Mouse (Mus musculus) layer of hippocampus, adult 11-12 months (tissue): Measurements from ENCODE around the gene Smchd1.
"Not testable (repeated sequence)": the region's sequence is repeated elsewhere in the genome, so short reads cannot be mapped to it uniquely, and the experiment has no call there.

Source experiments
- DNase-seq: peaks from one replicate; pipeline ENCODE4 v3.0.0; 2022; ENCODE audit warnings: low spot score

Gene Smchd1

DNA sequence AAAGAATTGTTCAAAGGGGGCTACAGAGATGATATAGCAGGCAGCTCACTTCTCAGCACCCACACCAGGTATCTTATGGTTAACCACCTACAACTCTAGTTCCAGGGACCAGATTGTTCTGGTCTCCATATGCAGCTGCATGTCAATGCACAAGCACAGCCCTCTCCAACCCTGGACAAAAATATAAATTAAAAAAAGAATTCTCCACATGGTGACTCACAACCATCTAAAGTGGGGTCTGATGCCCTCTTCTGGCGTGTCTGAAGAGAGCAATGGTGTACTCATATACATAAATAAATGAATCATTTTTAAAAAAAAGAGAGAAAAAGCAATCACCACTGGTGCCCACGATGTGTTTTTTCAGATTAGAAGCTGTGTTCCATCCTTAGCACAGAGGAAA, 30.4 kb downstream of the Smchd1 start:
- no peak for DNase-seq

DNA sequence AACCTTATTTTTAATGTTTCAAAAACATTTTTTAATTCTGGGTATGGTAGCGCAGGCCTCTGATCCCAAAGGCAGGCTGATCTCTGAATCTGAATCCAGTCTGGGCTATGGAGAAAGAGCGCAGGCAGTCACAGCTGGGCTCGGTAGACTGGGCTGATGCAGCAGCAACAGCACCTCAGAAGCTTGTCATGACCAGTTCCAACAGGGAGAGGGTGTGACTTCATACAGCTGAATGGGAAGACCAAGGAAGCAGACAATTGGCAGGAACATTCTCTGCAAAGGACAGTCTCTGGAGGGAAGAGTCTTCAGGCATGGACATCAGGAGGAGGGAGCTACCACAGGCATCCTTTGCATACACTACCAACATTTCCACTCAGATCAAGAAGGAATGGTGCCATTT, 31.0 kb downstream of the Smchd1 start:
- DNase-seq = no peak

DNA sequence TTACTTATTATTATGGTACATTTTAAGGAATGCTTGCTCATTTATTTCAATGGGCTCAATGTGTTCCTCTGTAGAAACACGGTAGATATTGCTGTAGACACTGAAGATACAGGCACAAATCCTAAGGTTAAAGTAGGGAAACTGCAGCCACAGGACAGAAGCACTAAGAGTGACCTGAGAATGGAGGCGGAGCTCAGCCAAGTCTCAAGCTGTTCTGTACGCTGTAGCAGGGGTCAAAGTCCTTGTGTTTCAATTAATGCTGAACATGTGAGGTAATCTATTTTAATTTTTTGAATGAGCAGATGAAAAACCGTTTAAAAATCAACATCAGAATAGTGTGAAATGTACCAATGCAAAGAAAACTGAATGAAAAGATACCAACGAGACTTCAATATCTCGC, 31.9 kb downstream of the Smchd1 start:
- no peak for DNase-seq

DNA sequence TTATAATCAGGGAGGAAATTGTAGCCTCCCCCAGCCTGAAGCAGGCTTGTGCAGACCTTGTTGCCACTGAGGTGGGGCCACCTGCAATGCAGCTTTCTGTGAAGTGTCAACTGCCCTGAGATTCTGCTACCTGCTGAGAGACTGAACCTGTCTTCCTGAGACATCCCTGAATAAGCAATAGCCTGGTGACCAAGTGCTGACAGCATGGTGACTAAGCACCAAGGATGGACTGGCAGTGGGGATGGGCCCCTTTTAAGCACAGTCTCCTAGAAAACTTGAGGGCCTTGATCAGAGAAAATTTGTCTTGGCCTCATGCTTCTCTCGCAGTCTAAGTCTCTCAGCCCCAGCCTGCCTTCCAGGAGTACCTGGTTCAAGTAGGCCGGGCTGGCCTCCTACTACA, 52.6 kb downstream of the Smchd1 start:
- DNase-seq = not testable (repeated sequence)

DNA sequence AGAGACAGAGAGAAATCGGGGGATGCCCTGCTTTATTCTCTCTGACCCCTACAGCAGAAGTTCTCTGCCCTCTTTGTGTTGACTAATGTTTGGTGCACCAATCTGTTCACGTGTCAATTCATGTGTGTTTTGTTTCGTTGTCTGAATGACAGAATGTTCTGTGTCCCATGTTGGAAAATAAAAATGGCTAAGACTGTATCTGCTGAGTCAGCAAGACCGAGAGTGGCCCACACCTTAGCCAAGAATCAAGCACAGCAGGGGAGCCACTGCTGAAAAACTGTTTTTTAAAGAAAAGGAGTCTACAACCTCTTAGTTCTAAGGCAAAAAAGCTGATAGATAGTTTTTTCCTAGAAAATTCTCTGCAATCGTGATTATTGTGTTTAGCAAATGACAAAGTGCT, 55.7 kb downstream of the Smchd1 start:
- DNase-seq = not testable (repeated sequence)

DNA sequence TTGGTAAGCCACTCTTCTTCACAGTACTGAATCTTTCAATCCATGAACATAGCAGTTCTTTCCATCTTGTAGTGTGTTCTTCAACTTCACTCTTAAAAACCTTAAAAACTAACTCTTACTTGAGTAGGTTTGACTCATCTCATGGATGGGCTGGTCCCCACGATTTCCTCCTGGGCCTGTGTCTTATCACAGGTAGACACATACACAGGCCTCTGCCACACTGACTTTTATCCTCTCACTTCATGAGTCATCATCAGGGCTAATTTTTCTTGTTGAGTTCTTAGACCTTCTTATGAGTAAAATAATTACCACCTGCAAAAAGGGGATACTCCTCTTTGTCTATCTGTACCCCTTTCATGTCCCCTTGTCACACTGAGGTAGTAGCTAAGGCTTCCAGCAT, 58.1 kb downstream of the Smchd1 start:
- DNase-seq = no peak

DNA sequence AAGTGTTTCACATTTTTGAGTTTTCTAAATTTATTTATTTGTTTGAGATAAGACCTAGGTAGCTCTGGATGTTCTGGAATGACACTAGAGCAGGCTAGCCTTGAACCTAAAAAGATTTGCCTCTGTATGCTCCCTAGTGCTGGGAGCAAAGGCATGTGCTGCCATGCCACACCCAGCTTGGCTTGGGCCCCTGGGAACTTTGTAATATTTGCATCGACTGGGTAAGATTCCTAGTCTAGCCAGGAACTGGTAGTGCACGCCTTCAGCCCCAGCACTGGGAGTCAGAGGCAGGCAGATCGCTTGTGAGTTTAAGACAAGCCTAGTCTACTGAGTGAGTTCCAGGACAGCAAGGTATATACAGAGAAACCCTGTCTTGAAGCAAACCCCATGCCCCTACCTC, 87.7 kb downstream of the Smchd1 start:
- DNase-seq = no peak

DNA sequence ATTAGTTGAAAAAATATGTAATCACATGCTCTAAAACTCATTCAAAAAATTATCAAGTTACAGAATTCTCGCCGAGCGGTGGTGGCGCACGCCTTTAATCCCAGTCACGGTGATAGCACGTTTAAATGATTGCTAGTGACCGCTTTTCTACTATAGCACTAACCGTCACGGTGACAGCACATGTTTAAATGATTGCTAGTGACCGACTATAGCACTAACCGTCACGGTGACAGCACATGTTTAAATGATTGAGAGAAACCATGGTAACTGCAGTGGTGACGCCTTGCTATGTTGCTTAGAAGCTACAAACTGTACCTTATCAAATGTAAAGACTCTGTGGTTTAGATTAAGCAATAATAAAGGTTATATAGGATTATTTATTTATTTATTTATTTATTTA, 94.8 kb downstream of the Smchd1 start:
- DNase-seq = no peak

DNA sequence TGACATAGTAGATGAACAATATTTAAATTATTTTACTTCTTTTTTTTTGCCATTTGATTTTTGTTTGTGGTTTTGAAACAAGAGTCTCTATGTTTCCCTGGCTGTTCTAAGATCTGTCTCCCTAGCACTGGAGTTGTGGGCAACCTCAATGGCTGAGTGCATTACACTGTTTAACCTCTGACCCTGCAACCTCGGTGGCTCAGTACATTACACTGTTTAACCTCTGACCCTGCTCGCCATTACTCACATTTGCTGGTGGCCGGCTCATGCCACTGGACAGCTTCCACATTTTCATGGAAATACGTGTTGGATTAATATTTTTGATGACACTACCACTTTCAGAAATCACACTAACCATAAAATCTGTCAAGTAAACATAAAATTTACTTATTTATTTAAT, 97.2 kb downstream of the Smchd1 start:
- DNase-seq = no peak

DNA sequence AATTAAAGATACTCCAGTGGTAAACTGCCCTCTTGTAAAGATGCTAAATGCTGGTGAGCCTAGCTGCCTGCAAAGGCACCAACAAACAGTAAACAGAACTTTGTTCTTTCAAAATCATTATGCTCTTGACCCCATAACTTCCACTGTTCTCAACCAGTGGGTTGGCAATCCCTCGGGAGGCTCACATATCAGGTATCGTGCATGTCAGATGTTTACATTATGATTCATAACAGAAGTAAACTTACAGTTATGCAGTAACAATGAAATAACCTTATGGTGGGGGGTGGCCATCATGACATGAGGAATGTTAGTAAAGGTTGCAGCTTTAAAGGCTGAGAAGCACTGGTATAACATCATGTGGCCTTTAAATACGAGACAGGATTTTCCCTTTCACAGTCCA, 119.6 kb downstream of the Smchd1 start:
- no peak for DNase-seq

DNA sequence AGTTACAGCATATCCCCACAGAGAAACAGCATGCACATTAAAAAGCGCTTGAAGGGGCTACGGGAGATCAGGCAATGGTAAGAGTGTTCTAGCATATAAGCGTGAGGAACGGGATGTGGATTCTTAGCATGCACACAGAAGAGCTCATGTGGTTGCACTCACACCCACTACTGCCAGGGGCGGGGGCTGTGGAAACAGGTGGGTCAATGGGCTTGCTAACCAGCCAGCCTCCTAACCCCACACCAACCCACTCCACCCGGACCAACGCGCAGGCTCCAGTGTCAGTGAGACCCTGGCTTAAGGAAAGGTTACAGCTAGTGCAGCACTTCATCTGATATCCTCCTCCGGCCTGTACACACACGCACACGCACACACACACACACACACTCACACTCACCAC, 120.9 kb downstream of the Smchd1 start:
- no peak for DNase-seq

DNA sequence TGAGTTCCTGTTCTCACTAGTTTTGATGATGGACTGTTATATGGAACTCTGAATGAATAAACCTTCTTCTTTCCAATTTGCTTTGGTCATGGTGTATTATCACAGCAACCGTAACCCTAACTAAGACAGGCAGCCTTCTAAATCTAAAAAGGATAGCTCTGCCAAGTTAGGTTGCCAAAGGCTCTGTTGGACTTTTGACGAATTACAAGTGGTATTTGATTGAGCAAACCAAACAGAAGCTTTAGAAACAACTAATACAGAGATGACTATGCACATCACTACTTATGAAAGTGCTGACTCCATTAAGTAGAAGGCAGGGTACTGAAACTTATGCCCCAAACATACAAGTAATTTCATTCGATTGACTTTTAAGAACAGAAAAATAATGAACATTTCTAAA, 127.0 kb downstream of the Smchd1 start:
- no peak for DNase-seq

DNA sequence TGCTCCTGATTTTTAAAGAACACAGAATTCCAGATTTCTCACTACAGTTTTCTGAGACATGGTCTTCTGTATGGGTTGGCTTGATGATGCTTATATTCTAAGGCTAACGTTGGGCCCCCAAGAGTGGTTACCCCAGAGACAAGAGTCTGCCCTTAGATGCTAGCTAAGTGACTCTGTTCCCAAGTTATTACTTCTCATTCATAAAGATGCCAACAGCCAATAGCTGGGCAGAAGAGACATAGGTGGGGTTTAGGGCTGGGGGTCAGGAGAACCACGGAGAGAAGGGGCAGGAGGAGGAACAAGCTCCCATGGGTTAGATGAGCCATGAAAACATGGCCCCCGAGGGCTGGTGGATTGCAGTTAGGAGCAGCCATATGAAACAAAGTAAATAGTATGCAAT, 133.1 kb downstream of the Smchd1 start:
- DNase-seq = no peak

DNA sequence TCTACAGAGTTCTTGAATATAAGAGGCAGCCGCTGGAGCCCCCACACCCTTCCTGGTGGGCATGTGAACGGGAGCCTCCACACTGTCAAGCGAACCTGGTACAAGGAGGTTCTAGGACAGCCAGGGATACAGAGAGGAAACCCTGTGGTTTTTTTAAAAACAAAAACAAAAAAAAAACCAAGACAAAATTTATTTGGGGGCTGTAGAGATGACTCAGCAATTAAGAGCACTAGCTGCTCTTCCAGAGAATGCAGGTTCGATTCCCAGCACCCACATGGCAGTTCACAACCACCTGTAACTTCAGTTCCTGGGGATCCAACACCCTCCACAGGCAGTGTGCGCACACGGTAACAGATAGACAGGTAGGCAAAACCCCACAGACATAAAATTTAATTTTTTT, 136.5 kb downstream of the Smchd1 start:
- DNase-seq = no peak

DNA sequence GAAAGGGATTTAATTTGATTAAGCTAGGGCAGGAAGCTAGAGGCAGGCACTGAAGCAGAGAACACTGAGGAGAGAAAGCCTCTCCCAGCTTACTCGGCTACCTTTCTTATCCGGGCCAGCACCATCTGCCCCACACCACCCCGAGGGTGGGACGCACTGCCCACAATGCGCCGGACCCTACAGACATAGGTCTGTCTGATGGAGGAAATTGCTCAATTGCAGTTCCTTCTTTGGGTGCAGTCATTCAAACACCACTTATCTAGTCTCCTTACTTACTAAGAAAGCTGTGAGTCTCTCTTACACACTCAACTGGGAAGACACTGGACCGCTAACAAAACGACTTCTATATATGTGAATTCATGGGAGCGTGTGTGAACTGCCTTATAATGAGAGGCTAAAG, 137.6 kb downstream of the Smchd1 start:
- no peak for DNase-seq

DNA sequence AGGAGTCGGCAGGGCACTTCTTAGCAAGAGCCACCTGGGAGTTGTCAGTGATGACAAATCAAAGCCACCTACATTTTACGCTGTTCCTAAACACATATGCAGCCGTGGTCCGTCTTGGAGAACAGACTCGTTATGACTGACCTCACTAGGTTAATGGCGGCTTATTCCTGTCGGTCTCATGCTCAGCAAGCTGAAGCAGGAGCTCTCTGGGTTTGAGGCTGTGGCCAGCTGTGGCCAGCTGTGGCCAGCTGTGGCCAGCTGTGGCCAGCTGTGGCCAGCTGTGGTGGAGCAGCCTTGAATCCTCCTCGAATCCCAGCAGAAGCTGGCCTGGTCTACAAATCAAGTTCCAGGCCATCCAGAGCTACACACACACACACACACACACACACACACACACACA, 138.7 kb downstream of the Smchd1 start:
- no peak for DNase-seq

DNA sequence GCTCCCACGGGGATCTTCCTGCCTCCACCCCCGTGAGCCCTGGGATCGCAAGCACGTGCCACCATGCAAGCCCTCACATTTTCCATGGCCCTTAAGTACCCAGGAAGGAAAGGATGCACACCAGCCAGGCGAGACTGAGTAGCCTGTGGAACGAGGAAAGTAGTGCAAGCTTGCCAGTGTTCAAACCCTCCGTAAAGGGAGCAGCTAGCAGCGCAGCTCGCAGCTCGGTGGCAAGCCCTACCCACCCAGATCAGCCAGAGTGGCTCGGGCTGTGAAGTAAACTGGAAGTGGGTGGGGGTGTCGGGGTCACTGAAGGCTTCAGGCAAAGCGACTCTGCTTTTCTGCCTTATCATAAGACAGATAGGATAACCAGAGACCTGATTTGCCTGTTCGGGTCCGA, 142.8 kb downstream of the Smchd1 start:
- DNase-seq = no peak

DNA sequence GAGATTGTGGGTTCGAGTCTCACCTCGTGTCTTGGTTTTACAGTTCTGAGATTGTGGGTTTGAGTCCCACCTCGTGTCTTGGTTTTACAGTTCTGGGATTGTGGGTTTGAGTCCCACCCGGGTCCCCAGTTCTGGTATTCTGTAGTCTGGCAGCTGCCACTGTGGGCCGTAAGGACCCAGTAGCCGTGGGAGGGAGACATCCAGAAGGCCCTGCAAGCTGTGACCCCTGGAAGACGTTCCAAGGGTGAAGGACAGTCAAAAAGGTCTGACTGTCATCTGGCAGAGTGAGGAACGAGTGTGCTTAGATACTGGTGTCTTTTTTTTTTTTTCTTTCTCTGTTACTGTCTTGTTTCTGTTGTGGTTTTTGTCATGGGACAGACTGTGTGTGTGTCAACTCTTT, 154.4 kb downstream of the Smchd1 start:
- DNase-seq = not testable (repeated sequence)

DNA sequence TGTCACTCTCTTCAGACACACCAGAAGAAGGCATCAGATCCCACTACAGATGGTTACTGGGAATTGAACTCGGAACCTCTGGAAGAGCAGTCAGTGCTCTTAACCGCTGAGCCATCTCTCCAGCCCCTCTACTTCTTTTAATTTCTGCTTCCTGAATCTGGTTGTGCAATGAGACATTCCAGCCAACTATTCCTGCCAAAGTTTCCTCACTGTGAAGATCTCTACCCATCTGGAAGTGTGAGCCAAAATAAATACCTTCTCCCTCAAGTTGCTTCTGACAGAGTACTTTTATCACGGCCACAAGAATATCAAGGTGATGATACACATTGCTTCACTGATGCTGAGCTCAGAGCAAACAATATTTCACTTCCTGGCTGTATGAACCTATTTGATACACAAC, 155.8 kb downstream of the Smchd1 start:
- DNase-seq = no peak

DNA sequence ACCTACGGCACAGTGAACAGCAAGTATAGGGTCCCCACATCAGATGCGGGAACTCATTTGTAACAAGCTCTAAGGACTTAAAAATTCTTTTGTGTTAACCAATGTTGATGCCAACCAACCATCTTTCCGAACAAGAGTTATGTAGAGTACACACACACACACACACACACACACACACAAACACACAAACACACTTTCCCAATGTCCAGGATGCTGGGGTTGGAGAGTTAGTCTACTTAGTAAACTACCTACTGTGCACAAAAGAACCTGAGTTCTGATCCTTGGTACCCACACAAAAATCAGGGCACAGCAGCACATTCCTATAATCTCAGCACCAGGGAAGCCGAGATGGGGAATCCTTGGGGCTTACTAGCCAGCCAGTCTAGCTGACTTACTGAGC, 157.6 kb downstream of the Smchd1 start:
- no peak for DNase-seq

DNA sequence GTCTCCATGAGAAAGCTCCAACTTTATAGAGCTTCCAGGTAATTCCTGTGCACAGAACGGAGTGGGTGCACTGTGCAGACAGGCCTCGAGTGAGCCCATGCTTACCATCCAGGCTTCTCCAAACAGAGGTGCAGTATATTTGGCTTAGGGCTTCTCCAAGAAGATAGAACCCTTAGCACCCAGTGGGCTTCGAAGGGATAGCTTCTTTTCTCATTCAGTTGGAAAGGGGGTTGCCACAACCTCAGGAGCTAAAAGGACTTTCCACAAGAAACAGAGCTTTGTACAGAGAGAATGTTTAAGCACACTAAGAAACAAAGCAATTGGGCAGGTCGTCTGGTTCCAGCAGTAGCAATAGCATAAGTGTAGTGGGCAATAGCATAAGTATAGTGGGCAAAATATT, 160.8 kb downstream of the Smchd1 start:
- no peak for DNase-seq

DNA sequence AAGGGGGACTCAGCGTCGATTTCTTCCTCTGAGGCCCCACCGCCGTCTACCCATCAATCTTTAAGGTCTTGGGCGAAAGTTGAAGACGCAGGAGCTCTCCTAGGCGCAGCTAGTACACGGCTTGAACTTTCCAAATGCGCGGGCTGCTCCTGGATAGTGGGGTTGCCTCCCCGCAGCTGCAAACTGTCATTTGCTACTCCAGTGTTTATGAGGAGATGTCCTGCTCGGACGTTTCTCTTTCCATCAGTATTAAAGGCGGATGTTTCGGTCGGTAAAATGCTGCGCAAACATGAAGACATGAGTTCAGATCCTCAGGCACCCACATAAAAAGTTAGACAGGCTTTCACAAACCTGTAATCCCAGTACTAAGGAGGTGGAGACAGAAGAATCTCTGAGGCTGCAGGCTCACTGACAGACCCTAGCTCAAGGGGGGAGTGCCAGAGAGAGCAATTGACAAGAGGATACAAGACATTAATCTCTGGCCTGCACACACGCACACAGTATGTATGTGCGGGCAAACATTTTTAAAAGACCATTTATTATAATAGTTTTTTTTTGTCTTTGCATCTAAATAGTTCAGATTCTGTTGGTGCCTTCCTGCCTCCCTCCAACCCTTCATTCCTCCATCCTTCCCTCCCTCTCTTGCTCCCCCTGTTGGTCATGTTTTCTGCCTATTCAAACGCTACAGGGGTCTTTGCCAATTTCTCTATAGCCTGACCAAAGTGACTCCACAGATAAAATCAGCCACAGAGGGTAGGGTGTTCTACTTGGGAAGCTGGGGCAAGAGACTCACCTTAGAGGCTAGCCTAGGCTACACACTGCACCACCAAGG, 163.6 kb downstream of the Smchd1 start, which contains the start of gene Emilin2:
Gene Emilin2 (minus strand): TSS at position 639 of the 832 bp plus-strand sequence.
- peak; percentile 27 for DNase-seq

DNA sequence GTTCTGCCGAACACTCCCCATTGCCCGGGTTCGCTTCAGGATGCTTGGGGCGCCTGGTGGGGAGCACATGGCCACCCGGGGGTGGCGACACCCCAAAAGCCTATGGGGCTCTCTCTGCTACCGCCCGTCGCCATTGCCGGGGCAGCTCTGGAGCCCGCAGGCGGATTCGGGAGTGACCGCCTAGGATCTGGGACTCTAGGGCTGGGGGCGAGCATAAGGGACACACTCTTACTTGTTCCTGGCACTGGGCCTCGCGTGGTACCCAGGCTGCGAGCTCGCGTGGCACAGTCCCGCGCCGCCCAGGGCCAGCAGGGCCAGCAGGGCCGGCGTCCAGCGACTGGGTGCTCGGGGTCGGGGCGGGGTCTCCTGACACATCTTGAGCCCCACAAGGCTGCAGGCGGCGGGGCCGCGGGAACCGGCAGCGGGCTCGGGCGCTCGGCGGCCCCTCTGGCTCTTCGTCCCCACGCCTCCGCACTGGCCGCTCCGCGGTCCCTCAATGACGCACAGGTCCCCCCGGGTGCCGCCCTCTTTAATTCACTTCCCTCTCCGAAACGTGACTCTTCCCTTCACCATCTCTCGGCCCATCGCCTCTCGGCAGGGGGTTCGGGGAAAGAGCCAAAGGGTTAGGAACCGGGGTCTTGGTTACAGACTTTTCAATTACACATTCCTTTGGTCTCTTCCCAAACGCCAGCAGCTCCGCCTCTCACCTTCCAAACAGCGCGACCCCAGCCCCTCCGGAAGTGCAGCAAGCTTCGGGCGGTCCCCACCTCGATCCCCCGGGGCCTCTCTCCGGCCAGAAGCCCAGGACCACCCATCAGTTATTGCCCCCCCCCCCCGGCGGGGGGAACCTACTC, 164.4 kb downstream of the Smchd1 start:
- DNase-seq = no peak
